Mouse (Mus musculus) layer of hippocampus, postnatal 10 days (tissue): ENCODE data around the gene Gm20532. TPM values are rescaled to one million over a fixed set of nuclear protein-coding genes. Genes with fewer than 3 reads are reported as not detected.

Experiments used
- DNase-seq, 2 experiments: peaks; one replicate each; pipeline ENCODE4 v3.0.0; 2021; ENCODE audit warnings: low spot score in 2 of 2
- total RNA-seq, 2 experiments: library from RNA; stranded (reverse); gene quantifications; 2 replicates each; pipeline ENCODE4 v1.2.3; 2021

Gene Gm20532
- total RNA-seq, 2 experiments from 2014 or later, result not detected

- DNase-seq, result no peak
Measured at GRCm38 (mm10) chr2:26594934-26595724, 8.7 kb downstream of the Gm20532 start.

DNA sequence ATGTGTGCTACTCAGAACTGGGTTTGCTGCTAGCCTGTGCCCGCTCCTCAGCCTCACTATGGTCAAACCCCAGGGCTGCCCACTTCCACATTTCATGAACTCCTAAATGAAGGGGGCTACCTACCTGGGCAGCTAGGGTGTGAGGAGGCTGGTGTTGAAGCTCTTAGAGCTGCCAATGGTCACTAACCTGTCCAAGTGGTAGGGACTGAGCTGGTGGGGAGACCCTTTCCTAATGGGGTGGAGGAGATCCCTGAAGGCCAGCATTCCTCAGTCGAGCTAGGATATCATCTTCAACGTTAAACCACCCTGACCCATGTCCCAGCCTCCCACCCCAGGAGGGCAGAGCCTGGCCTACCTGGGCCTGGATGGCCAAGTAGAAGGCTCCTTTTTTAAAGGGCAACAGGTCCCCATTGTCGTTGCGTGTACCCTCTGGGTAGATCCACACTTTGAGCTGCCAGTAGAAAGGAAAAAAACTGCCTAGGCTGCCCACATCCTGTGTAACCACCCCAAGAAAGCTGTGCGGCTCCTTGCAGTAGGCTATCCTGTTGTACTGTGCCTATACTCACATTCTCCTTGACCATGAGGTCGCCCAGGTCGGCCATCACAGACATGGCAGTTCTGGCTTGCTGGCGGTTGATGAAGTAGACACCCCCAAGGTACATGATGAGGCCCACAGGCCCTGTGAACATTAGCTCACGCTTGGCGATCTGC, 9.4 kb downstream of the Gm20532 start:
- DNase-seq, result no peak

DNA sequence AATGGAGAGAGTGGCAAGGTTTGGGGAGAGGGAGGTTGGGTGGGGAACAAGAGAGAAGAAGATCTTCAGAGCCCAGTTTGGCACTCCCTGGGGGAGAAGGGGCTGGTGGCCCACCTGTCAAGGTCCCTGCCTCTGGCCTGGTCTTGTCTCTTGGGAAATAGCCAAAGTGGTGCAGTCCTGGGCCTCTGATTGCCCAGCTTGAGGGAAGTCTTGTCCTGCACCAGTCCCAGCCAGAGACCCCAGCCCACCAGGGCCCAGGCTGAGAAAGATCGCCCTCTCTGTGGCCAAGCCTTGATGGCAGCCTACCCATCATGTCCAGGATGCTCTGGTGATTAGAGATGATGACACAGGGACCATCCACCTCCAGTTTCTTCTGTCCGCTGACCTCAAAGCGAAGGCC, 10.5 kb downstream of the Gm20532 start:
- DNase-seq, result no peak

DNA sequence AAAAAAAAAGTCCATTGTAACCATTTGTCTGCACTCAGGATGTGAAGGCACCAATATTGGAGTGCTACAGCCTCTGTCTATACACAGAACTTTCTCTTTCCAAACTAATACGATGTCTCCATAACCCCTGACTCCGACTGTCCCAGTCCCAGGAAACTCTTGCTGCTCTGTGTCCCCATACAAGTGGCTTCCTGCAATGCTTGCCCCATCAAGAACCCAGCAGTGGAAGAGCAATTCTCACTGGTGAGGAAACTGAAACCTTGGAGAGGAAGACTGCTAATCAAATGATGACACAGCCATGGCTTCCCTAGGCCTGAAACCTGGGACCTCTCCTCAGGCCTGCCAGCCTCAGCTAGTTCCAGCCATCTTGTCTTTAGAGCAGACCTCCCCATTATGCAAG, 11.4 kb downstream of the Gm20532 start:
- no peak for DNase-seq

- no peak for DNase-seq
Measured at GRCm38 (mm10) chr2:26598462-26598861, 12.0 kb downstream of the Gm20532 start.

DNA sequence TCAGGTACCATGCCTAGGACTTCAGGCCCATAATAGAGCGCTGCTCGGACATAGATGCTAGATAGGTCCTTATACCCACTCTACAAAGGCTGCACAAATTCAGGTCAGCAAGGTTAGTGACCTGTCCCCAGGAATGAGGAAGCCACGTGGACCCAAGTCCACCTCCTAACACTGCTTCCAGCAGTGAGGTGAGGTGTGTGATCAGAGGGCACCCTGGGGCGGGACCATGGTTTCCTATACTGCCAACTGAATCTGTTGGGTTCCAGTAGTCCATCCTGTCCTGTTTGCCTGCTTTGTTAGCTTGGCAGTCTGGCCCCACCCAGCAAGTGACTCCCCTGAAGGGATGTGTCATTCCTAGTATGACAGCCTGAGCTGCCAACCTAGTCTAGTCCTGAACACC, 13.5 kb downstream of the Gm20532 start:
- no peak for DNase-seq

DNA sequence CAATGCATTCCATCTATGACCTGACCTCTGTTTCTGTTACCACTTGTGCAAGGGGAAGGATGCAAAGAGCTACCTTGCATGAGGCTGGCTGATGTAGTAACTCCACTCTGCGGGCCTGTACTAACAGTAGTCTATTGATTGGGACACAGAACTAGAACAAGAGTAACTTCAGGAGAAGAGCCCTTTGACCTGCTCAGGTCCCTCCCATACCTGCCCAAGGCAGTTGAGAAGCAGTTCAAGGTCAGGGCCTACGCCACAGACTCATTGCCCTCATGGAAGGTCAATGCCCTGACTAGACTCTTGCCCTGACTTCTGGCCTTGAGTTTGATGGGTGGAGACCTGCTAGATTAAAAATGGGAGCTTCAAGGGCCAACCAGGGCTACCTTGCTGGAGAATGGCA, 14.2 kb downstream of the Gm20532 start:
- no peak for DNase-seq

DNA sequence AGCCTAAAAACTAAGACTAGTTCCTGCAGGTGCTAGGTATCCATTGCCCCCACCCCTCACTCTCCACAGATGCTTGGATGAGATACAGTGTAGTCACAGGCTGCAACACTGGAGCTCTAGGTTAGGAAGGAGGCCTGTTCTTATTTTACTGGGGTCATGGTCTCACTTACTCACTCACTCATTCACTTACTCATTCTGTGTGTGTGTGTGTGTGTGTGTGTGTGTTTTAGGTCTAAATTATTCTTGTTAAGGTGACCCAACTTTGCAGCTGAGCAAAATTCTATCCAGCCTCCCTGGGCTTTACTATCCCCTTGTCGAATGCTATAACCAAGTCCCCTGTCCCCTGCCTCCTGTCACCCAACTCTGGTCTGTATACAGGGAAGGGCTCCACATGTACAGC, 15.2 kb downstream of the Gm20532 start:
- DNase-seq, result no peak

- no peak for DNase-seq
Measured at GRCm38 (mm10) chr2:26602631-26603030, 16.2 kb downstream of the Gm20532 start.

GRCm38 (mm10) chr2:26603159-26603558, 16.7 kb downstream of the Gm20532 start:
- no peak for DNase-seq

DNA sequence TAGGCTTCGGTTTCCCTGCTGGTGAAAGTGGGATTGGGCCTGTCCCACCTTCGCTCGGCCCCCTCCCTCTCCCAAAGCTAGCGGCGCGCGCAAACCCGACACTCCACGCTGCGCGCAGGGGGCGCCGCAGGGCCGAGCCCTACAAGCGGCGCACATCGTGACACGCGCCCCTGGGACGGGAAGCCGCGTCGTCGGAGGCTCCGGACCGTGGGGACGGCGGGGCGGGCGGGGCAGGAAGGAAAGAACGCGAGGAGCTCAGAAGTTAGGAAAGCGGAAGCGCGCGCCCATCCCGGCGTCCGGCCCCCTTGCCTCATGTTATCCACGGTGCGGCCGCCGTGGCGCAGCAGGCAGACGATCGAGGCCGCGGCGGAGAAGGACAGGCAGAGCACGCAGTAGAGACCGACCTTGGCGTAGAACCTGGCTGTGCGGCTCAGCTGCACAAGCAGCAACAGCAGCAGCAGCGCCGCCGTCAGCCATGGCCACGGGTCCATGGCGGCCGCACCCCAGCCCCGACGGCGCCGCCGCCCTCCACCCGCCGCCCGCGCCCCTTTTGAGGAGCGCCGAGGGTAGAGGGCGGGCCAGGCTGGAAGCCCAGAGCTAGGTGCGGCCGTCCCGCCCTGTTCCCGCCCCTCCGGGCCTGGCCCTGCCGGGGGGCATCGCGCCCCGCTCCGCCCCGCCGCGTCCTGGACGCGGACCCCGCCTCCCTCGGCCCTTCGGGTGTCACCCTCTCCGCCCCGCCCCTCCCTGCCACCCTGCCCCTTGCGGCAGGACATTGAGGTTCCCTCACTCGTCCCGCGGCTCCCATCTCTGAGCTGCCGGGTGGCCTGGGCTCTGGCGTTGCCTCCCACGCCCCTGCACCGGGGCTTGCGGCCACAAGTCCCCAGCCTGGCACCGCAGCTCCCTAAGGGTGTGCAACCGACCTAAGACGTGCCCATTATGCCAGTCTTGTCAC, 17.6 kb downstream of the Gm20532 start, which contains the start of gene Agpat2:
Agpat2 (minus strand) TSS at position 698 of the 952 bp plus-strand sequence.
- peak; percentile 60 to 65 for DNase-seq

- DNase-seq, result no peak
Measured at GRCm38 (mm10) chr2:26605331-26605730, 18.9 kb downstream of the Gm20532 start.

DNA sequence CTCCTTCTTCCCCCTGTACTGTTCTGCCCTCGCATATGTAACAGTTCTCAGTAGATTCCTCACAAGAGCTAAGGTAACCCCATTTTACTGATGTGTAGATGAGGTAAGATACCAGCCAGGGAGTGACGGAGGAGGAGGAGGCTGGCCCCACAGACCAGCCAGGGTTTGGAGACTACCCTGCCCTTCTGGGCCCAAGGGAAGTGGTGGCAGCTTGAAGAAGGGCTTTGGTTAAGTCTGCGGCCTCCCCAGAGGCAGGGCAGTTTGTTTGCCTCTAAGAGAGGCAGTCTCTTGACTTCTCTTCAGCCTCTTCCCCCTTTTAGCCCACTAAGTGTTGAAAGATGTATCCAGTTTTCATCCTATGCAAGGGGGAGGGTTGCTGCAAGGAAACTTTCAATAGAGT, 20.1 kb downstream of the Gm20532 start:
- DNase-seq, result no peak

- DNase-seq, result no peak
Measured at GRCm38 (mm10) chr2:26607056-26607910, 20.8 kb downstream of the Gm20532 start.

GRCm38 (mm10) chr2:26608781-26609180, 22.3 kb downstream of the Gm20532 start:
- DNase-seq, result no peak

GRCm38 (mm10) chr2:26609261-26609661, 22.8 kb downstream of the Gm20532 start:
- DNase-seq, result no peak

DNA sequence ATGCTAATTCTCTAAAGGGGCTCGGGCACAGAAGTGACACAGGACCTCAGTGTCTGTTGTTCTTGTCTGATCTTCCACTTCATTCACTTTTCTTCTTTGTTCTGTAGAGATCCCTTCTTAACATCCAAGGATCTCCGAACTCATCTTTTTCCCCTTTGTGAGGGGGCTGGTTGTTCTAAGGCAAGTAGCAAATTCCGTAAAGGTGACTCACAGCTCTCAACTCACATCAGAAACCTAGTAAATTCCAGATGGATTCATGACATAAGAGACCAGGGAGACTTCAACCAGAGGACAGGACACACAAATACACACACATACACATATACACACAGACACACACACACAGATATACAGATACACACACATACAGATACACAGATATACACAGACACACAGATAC, 24.1 kb downstream of the Gm20532 start:
- no peak for DNase-seq

GRCm38 (mm10) chr2:26611054-26611453, 24.6 kb downstream of the Gm20532 start:
- no peak for DNase-seq

DNA sequence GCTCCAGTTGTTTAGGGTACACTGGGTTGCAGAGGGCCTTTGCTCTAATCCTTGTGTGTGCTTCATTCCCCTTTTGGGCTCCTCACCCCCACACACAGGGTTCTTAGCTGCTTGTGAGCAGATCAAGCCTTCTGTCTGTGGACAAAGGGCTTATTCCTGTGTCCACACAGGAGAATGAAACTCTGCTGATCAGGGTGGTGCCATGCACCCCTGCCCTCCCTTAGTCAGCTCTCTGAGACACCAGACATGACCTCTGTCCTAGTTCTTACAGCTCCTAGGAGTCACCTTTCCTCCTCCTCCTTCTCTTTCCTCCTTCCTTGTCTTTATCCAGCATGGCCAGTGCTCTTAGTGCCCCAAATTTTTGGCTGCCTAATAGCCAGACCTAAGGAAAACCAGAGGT, 25.5 kb downstream of the Gm20532 start:
- no peak for DNase-seq

DNA sequence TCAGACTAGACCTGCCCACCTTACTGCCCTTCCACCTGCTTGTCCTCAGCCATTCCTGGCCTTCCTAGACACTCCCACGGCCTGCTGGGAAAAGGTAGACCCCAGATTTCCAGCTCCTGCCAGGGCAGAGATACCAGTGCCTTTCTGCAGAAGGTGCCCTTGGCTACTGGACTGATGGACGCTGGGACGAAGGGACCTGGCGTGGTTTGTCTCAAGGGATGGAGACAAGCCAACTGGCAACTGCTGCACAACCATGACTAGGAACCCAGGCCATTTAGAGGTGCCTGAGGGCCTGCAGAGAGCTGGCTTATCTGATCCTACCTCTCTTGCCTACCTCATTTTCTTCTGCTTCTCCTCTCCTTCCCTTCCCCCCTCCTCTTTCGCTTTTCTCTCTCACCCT, 28.5 kb downstream of the Gm20532 start:
- no peak for DNase-seq
